Mouse (Mus musculus) ZHBTc4 (cell line): ENCODE measurements at regions not wholly inside any gene's neighbourhood (a gene's known extent, or its start where the extent isn't known, plus 50 kb on each side); places are given as distances from the start of the nearest gene placed in this dataset.

Experiments
- DNase-seq: peaks from one replicate; pipeline ENCODE4 v3.0.0-alpha.2; 2011; ENCODE audit warnings: low read depth, low spot score

DNA sequence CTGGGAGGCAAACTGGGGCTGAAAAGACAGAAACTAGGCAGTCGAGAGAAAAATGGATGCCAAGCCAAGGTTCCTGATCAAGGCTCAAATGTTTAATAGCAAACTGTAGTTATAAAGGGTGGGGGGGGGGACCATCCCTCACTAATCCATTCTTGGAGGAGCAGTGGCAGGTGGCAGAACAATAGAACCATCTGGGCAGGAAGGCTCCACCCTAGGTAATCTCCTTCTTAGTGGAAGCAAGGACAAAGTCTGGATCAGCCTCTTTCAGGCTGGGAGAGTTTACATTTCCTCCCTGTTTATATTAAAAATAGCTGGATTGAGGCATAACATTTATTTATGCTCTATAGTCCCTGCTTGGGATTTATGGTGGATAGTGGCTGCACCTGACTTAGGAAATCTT lies 180.8 kb downstream of the Cdh9 start:
- no peak for DNase-seq

DNA sequence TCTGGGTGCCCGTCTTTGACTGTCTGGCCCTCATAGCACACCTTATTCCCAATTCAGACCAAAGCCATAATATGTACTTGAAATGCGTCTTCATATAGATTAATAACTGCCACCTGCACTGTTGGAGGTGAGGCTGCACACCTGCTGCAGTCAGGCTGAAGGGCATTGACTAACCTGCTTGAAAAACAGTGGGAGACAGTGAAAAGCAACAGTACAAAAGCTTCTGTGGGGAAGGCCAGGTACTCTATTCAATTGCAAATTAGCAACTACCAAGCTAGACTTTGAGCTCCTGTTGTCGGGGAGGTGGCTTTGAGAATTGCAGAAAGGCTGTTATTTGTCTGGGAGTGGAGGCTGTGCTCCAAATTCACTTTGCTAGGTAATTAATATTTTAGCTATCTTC lies 181.4 kb downstream of the Cdh9 start:
- DNase-seq, result peak; percentile 47

DNA sequence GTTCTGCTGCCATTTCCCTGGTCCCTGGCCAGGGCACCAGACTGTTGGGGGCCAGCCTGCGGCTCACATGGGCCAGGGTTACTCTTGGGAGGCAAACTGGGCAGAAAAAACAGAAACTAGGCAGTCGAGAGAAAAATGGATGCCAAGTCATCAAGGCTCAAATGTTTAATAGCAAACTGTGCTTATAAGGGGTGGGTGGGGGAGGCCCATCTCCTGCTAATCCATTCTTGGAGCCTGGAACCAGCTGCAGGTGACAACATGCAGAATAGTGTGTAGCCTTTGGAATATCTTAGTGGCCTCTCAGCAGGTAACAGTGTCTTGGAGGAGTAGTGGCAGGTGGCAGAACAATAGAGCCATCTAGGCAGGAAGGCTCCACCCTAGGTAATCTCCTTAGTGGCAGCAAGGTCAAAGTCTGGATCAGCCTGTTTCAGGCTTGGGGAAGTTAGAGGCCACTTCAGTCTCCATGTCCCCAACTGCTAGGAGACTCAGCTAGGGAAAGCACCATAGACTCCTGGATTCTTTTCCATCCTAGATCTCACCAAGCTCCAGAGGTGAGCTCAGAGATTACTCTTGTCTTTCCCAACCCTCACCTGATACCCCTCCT lies 186.5 kb downstream of the Cdh9 start:
- DNase-seq, result peak; percentile 84

DNA sequence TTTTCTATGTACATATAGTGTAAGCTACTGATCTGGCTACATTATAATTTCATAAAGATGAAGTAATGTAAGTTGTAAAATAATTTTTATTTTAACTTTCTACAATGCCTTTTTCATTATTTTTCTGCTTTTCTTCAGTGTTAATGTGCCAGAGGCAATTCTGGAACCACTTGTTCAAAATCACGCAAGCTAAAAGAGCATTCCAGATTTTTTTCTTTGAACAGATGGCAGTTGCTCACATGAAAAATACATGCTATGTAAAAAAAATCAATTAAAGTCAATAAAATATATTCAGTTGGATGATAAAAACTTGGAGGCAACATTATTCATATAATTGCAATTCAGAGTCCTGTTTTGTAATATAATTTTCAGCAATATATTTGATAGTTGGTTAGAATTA lies 194.7 kb downstream of the Cdh9 start:
- DNase-seq, result no peak

DNA sequence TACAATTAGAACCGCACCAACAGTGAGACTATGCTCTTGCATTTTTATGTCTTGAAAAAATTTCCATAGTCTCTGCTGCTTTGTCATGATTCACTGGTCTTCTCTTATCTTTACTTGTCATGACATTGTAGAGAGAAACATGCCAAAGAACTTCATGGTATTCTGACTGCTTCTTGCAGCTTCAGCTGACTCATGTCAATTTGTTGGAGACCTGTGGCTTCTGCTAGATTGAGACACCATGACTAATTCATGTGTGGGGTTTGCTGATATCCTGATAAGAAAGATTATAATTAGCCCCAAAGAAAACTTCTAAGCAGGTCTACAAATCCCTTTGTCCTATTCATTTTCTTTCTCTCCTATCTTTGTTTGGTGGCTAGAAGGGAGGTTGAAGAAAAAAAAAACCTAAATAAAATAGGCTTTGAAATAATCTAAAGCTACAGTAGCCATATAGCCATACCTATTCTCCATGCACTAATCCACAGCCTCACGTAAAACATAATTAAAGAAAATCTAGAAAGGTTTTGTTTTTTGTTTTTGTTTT lies 204.7 kb downstream of the Cdh9 start:
- no peak for DNase-seq

DNA sequence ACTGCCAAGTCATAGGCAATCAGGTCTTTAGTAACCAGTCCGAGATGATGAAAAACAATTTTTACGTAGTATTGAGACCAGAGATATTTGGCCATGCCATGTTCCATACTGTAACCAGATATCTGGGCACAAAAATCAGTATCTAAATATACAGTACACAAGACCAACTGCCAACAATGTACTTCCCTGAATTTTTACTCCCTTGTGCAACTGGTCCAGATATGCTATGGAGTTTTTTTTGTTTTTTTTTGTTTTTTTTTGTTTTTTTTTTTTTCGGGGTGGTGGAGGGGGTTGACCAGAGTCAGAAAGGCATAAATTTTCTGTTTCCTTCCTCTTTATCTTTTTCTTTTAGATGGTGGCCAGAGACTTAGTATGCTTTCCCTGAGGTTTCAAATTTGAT lies 205.9 kb downstream of the Cdh9 start:
- no peak for DNase-seq

DNA sequence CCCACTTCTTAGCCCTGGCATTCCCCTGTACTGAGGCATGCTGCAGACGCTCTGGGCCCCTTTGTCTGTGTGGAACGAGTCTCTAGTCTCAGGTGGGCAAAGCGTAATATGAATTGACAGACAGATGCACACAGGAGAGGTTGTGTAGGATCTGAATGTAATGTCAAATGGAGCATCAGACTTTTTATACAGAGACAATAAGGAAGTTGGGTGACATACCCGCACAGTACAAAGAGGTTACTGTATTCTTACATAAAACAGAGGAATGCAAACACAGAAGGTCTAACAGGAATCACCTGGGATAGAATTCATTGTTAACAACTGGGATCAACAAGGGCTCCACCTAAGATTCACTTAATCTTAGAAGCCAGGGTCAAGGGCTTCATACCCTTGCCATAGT lies 247.3 kb downstream of the Cdh9 start:
- peak; percentile 62 for DNase-seq

DNA sequence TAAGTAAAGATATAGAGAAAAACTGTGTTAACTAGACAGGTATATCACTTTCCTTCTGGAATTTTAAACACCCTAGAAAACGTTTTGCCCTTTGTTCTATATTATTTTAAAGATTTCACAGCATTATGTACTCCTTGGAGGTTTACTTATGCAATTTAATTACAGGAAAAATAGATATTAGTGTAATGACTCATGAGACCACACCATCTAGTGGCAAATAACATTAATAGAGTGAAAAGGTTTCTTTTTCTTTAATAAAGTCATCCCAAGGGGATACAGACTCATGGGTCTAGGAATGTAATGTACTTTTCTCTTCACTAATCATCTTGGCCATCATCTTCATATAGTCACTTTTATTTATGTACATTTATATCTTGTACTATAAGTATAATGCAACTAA lies 262.3 kb downstream of the Cdh9 start:
- DNase-seq, result no peak

DNA sequence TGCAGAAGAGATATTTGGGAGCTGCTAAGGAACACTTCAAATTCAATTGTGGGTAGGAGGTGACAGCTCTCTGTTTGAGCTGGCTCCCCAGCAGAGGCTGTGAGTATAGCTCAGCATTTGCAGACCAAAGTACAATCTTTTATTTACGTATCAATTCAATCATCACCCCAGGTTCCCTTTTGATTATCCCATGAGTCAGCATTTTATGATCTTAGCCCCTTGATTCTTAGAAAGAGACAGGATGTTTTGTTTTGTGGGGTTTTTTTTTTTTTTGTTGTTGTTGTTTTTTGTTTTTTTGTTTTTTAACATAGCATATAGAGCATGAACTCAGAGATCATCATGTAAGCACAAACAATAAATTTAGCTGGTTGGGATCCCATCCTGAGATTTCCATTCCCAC lies 267.1 kb downstream of the Cdh9 start:
- DNase-seq, result no peak

DNA sequence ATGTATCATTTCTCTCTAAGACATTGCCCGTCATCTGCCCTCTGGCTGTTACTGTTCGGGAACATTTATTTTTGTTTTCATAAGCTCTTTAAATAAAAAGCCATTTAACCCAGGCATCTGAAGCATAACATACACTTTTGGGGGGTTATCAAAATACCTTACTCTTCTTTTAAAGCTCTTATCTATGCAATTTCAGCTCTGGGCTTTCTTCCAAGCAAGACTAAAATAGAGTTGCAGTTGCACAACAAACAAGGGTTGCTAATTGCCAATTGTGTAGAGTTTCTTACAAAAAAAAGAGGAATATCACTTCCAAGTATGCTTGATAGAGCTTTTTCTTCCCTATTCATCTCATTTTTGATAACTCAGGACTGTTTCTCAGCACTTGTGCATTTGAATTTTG lies 277.6 kb downstream of the Cdh9 start:
- no peak for DNase-seq

DNA sequence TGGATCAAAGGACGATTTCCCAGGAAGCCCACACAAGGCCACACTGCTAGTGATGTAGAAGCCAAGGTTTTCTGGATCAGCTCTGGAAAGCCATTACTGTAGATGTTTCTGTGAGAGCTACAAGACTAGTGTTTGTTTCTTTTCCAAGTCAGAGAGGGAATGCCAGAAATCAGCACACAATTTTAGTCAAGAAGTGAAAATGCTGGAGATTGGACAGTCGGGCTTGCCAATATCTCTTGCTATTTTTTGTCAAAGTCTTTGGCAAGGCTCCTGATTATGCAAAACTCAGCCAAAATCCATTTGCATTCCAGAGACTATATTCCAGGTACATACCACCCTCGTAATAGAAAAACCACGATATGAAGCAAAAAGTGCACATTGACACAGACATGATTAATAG lies 279.3 kb downstream of the Cdh9 start:
- no peak for DNase-seq

DNA sequence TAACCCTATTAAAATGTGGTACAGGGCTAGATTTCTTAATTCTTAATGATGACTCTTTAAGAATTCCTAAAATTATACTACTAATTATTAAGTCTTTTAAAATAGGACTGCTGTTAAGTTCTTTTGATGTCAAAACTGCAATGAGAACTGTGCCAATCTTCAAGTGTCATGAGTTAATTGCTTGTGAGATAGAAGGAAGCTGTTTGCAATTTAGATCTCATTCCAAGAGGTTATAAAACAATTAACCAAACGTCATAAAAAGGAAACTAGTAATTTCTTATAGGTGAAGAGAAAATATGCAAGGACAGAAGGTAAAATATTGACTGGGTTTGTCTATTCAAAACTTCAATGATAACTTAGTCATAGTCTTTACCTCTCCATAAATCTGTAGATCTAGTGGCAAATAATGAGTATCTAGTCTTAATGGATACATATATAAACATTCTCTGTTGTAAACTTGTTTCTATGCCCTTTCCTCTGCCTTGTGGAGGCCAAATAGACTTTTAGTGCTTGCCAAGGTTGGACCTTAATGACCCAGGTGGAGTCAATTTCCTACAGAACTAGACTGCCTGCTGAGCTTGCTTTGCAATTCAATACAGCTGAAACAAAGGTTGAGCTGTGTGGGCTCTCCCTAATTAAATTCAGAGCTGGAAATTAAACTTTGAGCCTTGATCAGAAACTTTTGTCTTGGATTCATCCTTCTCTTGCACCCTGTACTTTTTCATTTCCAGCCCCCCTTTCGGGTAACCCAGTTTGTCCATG lies 320.5 kb downstream of the Cdh9 start:
- DNase-seq, result peak; percentile 57

DNA sequence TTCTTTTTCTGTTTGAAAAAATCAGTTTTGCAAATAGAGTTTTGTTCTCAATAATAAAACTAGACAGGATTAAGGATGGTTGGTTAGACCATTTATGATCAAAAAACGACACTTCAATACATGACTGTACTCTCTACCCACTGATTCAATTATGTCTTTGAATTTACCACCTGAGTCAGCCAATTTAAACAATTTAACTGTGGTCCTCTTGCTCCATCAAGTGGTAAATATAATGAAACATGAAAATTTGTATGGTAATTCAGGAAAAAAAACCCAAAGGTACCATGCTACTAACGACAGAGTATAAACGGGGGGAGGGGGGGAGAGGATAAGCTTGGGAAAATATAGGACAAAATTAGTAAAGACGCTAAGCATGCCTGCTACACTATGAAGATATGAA lies 341.2 kb downstream of the Cdh9 start:
- no peak for DNase-seq

DNA sequence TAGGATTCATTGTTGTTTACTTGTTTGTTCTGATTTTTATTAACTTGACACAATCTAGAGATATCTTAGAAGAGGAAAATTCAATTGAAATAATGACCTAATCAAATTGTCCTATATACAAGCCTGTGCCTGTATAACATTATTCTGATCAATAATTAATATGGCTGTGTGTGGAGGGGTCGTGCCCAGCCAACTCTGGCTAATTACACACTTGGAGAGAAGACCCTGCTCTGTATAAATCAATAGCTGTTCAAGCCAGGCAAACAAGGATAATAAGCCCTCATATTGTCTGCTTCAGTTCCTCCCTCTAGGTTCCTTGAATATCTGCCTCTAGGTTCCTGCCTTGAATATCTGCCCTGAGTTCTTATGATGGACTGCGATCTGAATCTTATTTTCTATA lies 355.5 kb downstream of the Cdh9 start:
- no peak for DNase-seq

DNA sequence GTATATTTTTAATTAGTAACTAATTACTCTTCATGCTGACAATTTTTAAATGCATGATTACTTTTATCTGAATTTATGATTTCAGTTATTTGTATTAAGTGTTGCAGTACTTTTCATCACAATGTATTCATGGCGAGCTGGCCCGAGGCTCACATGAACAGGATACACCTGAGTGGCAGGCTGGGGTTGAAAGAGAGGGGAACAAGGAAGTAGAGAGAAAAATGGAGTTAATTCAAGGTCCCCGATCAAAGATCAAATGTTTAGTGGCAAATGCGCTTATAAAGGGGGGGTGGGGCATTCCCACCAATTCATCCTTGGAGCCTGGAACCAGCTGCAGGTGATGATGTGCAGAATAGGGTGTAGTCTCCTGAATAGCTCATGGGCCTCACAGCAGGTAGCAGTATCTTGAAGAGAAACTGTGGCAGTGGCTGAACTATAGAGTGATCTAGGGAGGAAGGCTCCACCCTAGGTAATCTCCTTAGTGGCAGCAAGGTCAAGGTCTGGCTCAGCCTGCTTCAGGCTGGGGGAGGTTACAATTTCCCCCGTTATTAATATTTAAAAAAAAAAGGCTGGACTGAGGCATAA lies 360.2 kb downstream of the Cdh9 start:
- peak; percentile 48 for DNase-seq

DNA sequence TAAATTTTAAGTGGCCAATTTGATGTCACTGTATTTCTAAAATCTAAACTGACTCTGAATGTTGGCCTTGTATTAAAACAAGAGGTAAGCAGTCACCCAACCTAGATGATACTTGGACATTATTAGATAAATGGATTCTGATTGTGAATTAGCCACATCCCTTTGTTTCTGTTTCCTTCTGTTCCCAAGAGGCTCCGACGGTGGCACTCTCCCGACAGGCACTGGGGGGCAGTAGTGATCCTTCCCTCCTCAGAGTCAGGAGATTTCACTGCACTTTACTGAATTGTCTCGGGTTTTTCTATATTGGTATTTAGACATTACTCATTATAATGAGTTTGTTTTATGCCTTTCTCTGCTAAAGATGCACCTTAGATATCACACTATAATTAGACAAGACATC lies 370.4 kb downstream of the Cdh9 start:
- DNase-seq, result peak; percentile 72

DNA sequence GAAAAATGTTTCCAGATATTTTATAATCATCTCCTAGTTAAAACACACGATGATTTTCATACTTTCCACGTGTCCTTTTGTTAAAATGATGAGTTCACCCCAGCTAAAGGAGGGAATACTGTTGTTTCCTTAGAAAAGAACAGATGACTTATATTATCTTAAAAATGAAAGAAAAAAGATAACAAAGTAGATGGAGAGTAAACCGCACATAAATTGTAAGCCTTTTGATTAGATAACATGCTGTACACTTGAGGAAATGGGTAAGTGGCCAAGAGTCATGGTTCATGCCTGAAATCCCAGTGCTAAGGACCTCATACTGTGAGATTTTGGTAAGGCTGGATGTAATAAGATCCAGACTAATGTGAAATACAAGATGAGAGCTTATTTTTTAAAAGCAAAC lies 372.6 kb downstream of the Cdh9 start:
- DNase-seq, result no peak

DNA sequence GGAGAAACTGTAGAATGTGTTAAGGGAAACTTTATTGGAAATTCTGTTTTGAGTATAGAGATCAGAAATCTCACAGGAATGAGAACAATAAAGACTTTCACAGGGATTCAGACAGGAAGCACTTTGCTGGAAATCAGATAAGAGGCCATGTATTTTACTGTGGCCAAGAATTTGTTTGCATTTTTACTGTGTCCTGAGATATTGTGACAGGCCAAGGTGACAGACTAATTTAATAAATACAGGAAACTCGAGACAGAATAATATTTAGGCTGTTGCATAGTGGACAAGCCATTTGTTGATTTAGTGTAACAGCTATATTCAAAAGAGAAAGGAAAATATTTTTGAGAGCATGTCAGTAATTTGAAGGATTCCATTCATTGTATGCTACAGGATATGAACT lies 407.2 kb downstream of the Cdh9 start:
- DNase-seq, result no peak

DNA sequence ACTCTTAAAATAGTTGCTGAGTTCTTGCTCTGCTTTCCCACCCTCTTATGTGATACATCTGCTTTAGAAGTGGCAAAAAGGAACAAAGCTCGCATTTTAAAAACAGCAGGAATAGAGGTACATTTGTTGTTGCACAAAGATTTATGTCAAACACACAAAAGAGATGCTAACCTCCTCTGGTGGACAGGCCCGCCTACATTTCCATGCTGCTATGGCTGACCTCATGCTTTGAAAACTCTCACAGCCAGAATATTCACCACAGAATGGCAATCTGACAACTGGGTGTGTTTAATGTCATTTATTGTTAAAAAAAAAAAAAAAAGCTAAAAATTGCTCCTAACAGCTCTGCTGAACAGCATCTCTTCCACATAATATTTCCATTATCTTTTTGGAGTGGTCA lies 451.6 kb downstream of the Cdh9 start:
- no peak for DNase-seq

DNA sequence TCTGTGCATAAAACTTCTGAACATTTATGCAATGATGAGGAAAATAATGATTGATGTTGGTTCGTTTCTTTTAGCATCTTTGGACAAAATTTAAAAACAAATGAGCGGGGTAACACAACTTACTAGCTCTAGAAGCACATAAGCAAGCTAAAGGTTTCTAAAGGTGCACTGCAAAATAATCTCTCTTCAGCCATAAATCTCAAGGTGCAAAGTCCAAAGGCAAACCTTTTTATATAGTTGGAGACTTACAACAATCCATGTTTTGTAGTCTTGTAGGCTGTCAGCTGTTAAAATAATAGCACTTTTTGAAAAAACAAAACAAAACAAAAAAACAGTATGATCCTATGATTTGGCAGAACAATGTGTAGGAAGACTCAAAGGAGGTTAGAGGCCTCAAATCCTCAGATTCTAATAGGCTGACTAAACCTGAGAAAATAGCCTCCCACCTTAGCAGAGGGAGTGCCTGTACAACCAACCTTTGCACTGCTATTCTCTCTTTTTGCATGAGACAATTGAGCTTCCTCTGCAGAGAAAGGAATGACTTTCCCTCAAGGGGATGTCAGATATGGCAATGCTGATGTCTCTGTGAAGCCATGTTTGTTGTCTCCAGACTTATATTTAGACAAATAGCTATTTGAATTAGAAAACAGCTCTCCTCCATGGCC lies 452.9 kb downstream of the Cdh9 start:
- no peak for DNase-seq

DNA sequence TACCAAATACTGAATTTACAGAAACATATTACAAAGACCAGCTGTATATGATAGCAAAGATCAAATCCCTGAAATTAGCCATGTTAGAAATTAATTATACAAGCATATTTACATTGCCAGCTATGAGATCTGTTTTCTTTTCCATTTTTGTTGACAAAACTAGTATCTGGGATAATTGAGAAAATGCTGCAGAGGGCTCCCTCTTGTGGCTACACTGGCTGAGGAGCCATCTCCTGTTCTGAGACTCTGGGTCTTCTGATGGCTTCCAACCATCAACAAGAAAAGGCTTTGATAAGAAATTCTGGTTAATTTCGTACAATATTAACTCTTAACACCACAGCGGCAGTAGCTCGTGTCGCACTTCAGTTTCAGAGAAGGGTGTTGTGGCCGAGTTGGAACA lies 466.9 kb downstream of the Cdh9 start:
- peak; percentile 42 for DNase-seq

DNA sequence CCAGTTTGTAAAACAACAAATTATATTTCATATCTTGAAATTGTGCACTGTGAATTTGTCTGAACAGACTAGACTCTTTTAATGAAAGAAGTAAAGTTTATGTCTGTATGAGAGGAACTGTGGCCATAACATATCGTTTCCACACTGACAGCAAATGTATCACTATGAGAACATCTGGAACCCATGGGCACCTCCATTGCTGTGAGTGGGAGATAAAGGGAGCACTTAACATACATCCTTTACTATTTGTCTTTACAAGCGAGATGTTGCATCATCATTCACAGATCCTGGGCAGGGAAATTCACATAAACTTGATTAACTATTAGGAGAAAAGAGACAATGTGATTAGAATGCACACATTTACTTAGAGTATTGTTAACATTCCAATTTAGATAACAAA lies 476.2 kb downstream of the Cdh9 start:
- no peak for DNase-seq

DNA sequence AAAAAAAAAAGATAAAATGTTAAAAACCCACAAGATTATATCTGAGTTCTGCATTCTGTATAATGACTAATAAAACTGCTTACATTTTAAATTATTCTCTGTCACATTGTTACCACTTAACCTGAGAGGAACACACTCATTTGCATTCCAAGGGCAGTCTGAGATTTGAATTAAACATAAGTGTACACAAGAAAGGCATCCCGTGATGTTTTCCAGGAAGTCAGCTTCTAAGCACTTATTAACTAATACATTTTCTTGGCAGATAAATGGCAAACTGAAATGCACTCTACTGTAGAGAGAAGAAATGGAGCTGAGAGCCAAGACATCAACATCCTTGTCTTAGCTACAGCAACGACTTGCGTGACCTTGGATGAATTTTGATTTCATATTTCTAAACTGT lies 516.5 kb downstream of the Cdh9 start:
- no peak for DNase-seq
